Mouse (Mus musculus): ENCODE measurements around the gene Nrcam. TPM values are rescaled to one million over a fixed set of nuclear protein-coding genes. Genes with fewer than 3 reads are reported as not detected.

Nrcam gene
- total RNA-seq, 4 experiments from 2014 or later = 0.29 to 0.75 (median 0.57) TPM

DNA sequence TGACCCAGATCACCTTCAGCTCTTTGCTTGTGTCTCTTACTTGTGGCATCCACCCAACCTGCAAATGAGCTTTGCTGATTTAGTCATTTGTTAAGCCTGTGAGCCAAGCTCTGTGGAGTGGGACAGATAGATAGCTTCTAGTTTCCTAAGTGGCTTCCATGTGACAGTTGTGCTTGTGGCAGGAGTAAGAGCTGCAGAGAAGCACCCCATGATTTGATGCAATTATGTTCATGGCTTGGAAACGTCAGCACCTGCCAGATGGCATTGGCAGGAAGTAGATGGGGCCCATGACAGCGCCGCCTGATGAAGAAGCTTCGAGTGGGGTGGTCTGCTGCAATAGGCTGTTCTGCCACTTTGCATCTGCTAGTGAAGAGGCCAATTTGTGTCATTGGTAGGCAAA is 186.4 kb downstream of the Nrcam start:
- DNase-seq (ENCODE audit: low spot score in 2 of 2) = no peak

DNA sequence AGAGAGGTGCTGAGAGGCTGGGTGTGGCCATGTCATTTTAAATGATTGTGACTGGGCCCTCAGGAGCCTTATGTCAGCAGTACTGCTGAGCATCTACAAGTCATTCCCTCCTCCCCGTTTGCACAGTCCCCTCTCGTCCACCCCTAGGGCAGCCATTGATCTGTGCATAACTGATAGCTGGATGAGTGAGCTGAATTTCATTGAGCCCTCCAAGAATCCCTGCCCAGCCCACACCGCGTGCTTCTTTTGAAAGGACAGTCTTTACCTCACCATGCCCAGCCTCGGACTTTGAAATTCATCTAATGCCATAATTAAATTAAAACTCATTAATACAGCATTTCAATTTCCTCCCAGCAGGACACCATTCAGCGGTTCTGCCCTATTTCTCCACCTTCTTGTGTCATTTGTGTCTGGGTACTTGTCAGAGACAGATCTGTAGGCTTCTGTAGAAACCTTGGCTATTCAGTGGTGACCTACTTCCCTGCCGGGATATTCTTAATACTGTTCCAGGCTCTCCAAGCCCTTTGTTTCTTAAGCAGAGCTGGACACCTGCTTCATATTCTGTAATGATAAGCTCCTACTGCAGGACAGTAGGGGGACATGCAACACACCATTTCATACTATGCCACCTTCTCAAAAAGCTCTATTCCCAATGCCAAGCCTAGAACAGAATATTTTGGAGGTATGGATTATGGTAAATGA is 190.9 kb downstream of the Nrcam start:
- no peak for DNase-seq (ENCODE audit: low spot score in 2 of 2)

DNA sequence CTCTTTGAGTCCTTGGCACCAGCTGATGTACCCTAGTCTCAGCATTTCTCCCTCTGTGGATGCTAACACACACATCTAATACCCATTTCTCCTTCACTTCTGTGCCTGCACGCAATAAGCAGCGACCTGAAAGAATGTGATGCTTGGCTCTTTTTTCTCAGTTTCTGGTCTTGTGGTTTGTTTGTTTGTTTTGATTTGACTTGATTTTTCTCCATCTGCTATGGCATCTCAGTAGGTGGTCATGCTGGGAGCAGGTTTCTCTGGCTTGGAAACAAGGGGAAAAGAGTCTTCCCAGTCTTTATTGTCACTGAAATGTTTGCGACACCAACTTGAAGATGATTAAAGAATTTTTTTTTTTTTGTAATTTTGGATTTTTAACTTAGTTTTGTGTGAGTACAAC is 192.8 kb downstream of the Nrcam start:
- DNase-seq (ENCODE audit: low spot score in 2 of 2) = no peak

DNA sequence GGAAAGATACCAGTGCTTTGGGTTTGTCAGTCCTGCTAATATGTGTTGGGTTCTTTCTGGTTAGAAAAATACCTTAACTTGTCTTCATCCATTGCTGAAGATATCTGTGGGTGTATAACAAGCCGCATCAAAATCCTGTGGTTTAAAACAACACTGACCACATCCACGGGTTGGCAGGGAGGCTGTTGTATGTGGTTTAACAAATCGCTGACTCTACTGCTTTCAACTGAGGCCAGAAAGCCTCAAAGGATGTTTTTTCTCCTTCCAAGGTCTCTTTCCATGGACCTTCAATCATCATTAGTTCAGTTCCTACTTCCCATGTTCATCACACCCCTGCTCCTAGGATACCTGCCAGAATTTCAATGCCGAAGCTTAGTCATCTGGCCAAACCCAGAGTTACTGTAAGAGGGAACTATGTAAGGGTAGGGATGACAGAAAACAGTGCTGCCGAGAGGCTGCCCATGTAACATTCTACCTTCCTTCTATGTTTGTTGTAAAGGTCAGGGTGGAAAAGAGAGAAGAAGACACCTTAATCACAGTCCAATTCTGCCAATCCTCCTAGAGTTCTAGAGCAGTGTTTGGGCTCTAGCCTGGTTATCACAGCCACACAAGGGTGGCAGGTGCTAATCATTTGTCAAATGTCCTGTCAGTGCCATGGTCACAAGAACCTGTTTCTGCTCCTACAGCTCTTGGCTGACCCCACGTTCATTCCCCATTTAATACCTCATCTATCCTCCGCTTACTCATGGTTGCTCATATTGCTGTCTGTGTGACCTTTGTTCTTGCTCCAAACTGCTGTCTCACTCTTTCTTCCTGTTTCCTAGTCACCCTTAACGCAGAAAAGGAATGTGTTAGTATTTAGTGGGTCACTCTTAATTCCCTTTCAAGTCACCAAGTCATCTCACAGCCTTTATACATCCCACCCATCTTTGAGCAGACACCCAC is 196.2 kb downstream of the Nrcam start:
- no peak for DNase-seq (ENCODE audit: low spot score in 2 of 2)

DNA sequence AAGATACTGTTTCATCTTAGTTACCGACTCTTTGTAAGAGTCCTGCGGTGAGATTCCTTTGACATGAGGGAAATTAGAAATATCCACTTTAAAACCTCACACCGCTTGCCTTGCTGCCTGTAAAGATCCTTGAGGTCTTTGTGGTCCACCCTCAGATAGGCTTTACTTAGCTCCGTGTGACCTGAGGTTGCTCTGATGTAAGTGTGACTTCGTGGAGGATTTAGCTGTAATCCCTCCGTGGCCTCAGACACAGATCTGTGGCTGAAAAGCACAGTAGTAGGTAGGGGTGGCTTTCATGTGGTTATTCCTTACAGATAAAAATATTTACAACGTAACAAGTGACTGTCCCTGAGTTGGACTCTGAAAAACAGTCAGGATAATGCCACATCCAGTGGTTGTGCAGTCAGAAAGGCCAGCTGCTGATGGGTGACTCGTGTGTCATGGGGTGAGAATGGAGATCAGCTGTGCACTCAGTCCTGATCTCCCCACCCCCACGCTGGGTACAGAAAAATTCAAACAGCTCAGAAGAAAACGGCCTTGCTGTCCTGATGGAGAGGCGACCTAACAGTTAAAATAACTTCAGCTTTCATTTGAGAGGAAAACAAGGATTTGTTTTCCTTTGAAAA is 199.8 kb downstream of the Nrcam start:
- no peak for DNase-seq (ENCODE audit: low spot score in 2 of 2)

DNA sequence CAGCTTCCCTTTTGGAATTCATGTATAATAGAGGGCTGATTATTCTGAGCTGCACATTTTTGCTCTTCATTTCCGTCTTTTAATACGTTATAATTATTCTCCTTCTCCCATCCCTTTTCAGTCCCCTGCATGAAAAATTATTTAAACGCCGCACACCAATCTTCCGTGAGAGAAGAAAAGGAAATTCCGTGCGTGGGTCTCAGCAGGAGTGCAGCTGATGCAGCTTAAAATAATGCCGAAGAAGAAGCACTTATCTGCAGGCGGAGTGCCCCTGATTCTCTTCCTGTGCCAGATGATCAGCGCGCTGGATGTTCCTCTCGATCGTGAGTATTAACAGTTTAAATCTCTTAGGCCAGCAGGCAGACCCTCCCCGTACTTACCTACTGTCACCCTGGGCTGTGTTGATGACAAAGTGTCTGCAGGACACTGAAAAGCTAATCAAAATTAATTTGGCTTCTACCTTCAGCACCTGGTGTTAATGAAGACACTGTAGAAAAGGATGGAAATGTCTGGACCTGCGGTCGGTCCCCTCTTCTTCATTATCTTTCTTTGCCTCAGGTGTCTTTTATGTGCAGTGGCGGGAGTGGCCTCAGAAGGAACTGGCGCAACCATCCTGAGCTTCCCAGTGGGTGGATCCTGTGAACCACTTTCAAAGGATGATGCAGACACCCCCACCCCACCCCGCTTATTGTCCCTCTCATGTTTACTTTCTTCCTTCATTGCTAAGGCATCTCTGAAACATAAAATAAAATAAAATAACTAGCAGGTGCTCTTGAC is 203.8 kb downstream of the Nrcam start:
- DNase-seq (ENCODE audit: low spot score in 2 of 2) = no peak

DNA sequence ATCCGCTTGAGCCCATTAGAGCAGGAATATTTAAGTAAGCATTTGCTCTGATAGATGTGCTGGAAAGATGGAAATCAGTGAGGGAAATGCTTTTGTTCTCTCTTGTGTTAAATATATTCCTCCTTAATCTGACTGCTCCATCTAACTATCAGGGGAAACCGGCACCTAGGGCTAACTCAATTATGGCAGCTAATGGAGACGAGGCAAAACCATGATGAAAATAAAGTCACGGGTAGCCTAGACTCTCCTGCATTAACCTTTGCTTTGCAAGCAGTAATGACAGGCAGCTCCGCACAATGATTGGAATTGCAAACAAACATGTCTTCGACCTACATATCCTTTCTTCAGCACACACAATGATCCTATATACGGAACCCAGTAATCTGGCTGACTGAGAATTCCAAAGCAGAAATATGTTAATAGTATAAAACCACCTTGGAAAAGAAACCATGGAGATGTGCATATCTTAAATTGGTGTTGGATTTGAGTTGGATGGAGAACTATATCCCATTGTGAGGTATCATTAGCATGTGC is 205.5 kb downstream of the Nrcam start:
- DNase-seq (ENCODE audit: low spot score in 2 of 2) = no peak

DNA sequence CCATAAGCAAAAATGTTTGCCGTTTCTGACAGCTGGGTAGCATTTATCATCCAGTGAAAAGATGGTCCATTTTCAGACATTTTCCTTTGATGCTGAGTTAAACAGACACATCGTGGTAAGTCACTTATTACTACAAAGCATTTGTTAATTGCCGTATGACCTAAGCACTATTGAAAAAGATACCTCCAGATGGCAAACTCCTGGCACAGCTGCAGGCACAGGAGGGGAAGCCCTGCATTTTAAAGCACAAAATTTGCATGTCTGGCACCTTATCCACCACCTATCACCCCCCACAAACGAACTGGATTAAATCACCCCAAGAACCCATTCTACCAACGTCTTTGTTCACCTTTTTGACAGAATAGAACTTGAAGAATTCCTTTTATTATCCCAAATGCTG is 206.9 kb downstream of the Nrcam start:
- no peak for DNase-seq (ENCODE audit: low spot score in 2 of 2)

DNA sequence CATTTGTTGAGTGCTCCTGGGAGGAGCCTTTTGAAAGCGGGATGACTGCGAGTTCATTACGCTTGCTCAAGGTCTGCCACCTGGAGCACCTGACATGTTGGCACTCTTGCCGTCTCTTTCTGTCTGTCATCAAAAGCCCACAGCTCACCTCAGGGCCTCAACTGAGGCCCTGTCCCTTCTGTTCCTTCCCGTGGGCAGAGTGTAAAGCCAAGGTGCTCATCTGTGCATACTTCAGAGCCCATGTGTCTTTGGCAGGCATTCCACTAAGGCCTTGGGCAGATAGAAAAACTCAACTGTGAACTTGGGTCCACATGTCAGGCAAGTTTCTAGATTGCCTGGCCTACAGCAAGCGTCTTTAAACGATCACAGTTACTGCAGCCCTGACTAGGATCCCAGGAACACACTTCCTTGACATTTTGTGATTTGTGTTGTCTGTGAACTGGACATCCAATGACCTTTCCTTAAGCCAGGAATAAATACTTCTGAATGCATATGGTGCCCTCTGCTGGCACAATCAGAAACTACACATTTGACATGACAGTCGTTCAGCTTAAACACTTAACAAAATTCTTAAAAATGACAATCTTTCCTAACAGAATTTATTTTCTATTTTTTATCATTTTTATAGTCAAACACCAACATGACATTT is 219.2 kb downstream of the Nrcam start:
- DNase-seq (ENCODE audit: low spot score in 2 of 2) = peak; percentile 18 to 48

DNA sequence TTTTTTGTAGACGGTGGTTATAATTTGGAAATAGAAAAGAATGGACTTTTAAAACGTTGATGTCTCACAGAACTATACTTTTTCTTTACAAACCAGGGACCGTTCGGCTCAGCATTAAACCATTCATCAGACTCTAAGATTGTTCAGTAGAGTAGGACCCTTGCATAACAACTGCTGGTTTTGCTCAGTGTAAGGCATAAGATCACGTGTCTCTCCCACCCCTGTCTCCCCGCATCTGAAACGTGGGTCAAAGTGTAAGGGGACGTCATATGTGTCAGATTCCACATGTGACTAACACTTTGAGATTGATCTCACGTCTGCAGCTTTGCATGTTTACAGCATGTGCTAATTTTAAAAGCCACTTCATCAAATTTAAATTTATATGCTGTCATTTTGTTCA is 219.8 kb downstream of the Nrcam start:
- no peak for DNase-seq (ENCODE audit: low spot score in 2 of 2)

DNA sequence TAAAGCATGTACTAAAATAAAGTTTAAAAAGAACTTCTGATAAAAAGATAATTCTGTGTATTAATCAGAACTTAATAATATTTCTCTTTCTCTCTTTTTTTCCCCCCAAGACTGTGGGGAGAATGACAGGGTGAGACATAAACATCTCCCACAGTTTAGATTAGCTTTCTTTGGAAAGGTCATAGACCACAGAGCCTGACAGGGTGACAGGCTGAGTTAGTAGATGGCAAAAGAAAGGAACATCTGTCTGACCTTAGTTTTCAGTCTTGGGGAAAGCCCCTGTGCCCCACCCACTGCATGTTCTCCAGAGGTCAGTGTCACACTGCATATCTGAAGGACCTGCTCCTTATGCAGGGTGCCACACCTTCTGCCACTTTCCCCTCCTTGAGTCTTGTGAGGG is 222.9 kb downstream of the Nrcam start:
- no peak for DNase-seq (ENCODE audit: low spot score in 2 of 2)

DNA sequence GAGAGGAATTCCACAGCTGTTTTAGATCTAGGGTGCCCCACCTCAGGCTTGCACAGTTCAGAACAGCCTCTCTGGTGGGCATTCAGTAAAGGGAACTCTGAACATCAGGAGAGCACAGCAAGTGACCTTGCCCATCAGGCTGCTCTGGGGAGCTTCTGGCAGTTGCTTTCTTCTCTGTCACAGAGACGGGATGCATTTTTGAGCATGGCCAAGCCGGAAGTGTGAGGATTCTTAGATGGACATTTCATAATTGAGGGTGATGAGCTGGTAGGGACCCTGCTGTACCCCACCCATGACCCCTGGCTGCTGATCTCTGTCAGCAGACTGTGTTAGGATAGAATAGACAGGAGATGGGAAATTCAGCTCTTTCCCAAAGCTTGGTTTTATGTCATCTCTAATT is 225.4 kb downstream of the Nrcam start:
- DNase-seq (ENCODE audit: low spot score in 2 of 2) = no peak

DNA sequence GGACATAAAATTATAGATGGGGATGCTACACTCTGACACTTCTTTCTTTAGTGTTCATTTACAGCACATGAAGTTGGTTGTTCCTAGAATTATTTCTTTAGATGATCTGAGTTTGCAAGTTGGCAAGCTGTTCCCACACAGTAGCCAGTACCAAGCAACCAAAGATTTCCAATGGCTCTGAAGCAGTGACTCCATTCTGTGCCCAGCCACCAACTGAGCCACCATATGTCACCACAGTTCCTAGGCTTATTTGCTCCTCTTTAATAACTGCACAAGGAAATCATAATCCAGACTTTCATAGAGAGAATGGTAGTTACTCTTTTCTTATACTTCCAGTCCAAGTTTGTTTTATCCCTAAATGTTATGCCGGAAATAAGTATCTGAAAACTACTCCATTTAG is 226.1 kb downstream of the Nrcam start:
- no peak for DNase-seq (ENCODE audit: low spot score in 2 of 2)

DNA sequence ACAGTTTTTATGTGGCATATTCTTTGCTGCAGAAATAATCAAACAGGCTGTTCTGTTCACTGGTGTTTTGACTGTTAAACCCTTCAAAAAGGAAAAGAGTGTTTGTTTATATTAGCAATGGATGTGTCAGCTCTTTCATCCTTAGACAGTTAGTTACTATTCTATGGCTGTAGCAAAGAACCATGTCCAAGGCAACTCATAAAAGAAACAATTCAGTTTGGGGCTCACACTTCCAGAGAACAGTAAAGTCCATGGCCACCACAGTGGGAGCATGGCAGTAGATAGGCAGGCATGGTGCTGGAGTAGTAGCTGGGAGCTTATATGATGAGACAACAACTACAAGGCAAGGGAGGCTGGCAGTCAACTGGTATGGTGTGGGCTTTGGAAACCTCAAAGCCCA is 231.3 kb downstream of the Nrcam start:
- no peak for DNase-seq (ENCODE audit: low spot score in 2 of 2)

DNA sequence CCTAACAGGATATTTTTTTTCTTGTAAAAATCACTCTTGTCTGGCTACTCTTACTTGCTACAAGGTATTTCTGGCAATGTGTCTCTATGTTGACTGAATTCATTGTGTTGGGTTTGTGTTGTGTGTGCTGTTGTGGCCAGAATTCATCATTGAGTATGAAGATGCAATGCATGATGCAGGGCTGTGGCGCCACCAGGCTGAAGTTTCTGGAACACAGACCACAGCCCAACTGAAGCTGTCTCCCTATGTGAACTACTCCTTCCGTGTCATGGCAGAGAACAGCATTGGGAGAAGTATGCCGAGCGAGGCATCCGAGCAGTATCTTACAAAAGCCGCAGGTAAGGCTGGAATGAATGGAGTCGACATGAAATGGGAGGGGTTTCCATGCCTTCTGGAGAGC is 241.4 kb downstream of the Nrcam start:
- DNase-seq (ENCODE audit: low spot score in 2 of 2) = no peak

DNA sequence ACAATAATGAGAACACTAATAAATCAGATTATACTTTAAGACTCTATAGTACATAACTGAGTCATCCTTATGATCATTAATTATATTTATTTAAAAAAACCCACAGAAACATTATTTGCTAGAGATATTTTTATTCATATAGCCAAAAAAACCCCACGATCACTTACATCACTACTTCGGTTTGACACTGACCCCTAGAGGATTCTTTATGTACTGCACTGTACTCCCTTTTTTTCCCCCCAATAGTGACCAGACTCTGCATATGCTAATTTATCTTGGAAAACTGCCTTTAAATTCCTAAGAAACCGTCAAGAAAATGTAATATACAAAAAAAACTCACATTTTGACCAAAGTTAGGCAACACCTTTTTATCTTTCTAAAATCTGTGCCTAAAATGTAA is 244.0 kb downstream of the Nrcam start:
- no peak for DNase-seq (ENCODE audit: low spot score in 2 of 2)

DNA sequence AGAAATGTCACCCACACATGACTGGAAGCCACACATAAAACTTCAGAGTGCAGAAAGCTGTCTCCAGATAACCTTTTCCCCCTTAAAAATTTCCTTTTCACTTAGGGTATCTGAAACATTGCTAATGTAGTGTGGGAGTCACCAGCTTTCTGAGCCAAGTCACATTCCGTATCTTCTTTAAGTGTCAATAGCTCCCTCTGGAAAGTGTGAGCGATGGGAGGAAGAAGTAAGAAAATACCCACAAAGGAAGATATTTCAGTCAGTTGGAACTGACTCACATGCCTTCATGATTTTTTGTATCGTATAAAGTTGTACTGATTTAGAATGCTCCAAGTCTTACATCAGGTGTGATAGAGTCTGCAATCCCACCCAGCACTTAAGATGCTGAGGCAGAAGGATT is 245.5 kb downstream of the Nrcam start:
- DNase-seq (ENCODE audit: low spot score in 2 of 2) = no peak

DNA sequence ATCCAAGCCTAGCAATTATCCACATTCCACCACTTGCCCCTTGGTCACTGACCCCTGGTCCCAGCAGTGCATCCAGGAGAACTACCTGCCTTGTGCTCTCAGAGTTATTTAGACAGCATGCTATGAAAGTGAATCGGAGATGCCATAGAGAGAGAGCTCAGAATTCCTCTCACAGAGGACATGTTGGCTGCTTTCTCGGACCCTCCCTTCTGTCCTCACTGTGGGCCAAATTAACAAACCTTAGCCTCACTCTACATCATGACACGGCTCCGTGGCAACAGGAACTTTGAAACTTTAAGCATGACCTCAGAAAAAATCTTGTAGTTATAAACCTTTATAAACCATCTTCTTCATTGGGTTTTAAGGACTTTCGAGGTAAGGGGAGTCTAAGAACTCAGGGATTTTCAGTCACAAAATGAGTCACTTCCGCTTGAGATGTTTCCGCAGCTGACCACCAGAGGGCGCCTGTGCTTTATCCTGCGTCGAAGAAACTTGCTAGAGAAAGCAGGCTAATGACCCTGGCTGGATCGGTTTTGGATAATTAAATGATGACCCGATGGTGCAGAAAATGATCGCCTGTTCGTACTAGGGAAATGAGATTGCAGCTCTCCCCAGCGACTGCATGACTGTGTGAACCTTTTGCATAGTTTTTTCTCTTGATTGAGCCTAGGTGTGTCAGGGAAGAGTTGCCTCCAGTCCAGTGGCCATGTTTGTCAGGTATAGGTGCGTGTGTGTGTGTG is 272.9 kb downstream of the Nrcam start:
- peak; percentile 6 to 25 for DNase-seq (ENCODE audit: low spot score in 2 of 2)

DNA sequence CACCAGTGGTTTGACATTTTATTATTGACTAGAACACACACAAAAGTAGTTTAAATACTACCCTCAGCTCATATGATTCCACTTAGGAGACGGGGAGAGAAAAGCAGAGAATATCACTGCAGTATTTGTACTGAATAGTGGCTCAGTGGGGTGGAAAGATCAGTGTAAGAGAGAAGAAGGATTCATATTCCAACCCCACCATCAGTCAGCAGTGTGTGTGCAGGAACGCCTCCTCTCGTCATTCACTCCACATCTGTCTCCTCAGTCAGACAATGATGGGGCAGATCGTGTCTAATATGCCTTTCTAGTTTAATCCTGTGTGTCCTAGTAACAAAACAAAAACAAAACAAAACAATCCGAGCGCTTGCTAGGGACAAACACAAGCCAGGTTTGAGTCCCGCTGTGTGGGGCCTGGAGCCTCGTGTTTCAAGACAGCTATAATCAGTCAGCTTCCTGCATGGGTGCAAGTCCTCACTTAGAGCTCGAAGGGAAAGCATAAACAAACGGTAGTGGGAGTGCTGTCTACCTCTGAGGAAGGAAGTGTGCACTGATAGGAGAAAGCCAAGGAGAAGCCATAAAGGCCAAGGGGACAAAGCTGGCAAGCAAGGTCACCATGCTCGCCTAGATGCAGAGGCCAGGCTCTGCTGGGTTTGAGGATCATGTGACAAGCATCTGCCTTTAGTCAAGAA is 273.7 kb downstream of the Nrcam start:
- DNase-seq (ENCODE audit: low spot score in 2 of 2) = no peak

DNA sequence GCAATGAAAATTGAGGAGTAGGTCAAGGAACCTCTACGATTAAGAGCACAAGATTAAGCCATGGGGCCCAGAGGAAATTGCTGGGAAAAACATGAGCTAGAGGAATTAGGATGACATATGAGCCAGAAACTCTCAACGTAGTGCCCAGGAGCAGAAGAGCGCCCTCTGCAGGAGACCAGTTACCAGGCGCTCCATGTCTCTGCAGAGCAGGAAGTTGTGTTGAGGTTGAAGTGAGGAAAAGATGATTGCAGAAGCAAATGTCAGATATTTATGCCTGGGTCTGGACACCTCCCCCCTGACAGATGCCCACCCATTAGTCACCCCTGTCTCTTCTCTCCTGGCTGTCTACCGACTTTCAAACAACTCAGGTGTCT is 274.3 kb downstream of the Nrcam start:
- DNase-seq (ENCODE audit: low spot score in 2 of 2) = no peak
